Mouse (Mus musculus): Measurements from ENCODE around the gene Ap2m1.
"Not testable (repeated sequence)": the region's sequence is repeated elsewhere in the genome, so short reads cannot be mapped to it uniquely, and the experiment has no call there.

The Ap2m1 gene

GRCm38 (mm10) chr16:20535296-20536080 is at the start of gene Ap2m1:
Gene Ap2m1 (plus strand): TSS chr16:20535478.
- peak; percentile 93 for DNase-seq

- no peak for DNase-seq
Measured at GRCm38 (mm10) chr16:20486048-20486447, 49.2 kb upstream of the Ap2m1 start.

DNA sequence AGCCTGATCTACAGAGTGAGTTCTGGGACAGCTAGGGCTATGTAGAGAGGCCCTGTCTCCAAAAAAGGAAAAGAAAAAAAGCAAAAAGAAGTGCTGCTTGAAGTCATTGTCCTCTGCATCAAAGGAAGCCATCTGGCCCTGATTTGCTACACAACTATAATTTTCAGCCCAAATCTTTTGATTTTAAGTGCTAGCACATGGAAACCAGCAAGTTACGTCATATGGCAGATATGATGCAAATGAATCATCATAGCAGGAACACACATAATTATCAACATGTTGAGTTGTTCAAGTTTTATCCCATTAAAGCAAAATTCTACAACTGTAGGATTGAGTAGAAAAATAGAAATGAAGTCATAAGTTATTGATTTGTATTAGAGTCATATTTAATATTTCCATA is 47.1 kb upstream of the Ap2m1 start:
- DNase-seq = no peak

DNA sequence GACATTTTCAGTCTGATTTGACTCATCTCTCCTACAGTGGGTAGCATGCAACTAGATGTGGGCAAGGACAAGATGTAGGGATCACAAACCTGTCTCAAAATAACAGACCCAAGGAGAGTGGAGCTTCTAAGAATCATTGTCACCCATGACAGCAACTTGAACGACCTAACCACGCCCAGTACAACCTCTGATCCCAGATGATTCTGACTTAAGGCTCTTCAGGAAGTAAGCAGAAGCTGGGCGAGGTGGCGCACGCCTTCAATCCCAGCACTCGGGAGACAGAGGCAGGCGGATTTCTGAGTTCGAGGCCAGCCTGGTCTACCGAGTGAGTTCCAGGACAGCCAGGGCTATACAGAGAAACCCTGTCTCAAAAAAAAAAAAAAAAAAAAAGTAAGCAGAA is 46.5 kb upstream of the Ap2m1 start:
- not testable (repeated sequence) for DNase-seq

GRCm38 (mm10) chr16:20489233-20489632 is 46.0 kb upstream of the Ap2m1 start:
- DNase-seq = no peak

DNA sequence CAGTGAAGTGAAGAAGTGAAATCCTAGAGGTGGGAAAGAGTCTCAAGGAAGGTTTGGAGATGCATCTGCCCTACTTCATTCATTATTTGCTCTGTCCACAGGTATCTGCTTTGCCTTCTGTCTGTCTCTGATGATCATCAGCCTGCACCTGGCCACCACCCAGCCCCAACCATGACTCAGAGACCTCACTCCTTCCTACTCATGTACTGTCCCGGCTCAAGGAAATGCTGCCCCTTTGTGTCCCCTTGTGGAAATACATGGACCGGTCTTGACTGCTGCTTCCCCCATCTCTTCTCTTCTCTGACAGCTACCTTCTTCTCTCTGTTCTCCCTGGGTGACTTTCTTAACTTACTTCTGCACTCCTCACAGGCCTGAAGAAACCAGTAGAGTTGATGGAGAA is 44.7 kb upstream of the Ap2m1 start:
- DNase-seq = no peak

DNA sequence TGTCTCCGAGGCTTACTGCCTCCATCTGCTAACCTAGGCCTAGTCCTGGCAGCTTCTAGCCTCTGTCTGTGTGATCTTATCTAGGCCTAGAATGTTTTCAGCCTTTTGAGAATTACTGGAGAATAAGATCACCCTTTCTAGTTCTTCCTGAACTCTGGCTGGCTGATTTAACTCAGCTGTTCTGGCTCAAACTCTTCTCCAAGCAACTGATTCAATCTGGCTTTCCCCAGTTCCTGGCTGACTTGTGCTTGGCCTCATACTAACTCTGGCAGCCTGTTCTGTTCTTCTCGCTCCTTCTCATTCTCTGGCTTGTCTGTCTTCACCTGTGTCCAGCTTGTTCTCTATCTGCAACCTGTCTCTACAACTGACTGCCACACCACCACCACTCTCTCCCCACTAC is 44.0 kb upstream of the Ap2m1 start:
- no peak for DNase-seq

- no peak for DNase-seq
Measured at GRCm38 (mm10) chr16:20493452-20493851, 41.8 kb upstream of the Ap2m1 start.

DNA sequence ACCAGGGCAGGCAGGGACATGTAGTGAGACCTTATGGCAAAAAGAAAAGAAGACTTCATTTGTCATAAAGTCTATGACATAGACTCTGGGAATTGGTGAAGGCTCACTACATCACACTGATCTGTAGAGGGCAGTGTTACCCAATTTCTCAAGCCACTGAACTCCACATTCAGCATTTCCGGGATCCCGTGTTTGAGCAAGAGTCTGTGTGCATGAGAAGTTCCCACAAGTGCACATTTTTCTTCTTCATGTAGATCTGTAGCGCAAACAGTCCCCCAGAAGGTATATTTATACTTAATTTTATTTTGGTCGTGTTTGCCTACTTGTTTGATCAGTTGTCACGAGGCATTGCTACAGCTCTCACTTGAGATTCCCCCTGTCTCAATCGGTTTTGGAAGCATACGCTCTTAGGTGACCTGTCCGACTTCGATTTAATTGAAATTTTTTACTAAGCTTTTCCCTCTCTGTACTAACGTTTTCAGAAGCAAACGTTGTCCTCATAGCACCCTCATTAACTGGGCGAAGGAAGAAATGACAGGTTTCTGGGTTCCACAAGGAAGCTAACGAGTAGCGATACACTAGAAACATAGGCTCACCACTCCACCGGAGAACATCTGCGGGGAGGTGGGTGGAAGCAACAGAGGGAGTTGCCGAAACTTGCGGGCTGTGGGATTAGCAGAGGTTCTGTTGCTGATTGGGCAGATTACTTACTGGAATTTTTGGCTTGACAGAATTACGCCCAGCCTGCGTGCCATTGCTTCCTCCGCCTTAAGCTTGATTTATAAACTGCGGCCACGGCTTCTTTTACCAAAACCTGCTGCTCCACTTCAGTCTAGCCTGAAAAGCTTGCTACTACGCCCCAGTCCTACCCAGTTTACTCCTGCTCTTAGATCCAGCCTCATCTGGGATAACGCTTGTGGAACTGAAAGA is 38.3 kb upstream of the Ap2m1 start:
- peak; percentile 43 for DNase-seq

DNA sequence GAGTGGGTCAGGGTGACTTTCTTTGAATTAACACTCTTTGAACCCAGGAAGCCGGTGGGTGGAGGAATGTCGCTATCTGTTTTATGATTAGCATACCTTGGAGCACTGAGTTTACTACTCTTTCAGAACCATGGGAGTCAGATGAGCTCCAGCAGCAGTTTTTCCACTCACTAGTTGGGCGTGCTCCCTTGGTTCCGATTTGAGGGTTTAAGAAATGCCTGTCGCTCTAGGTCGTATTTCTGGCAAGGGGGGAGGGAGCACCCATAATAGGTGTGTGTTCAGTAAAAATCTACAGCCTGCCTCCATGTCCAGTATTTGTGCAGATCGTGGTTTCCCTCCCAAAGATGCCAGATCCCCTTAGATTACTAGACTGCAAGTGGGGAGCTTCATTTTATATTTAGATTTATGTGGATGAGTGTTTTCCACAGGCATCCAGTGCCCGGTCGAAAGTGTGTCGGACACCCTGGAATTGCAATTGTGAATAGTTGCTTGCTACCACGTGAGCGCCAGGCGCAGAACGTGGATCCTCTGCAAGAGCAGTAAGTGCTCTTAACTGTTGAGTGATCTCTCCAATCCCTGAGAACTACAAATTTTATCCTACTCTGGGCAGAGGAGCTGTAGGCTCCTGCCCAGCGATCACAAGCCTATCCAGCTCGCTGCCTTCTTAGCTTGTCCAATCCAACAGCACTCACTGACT is 37.1 kb upstream of the Ap2m1 start:
- DNase-seq = no peak

DNA sequence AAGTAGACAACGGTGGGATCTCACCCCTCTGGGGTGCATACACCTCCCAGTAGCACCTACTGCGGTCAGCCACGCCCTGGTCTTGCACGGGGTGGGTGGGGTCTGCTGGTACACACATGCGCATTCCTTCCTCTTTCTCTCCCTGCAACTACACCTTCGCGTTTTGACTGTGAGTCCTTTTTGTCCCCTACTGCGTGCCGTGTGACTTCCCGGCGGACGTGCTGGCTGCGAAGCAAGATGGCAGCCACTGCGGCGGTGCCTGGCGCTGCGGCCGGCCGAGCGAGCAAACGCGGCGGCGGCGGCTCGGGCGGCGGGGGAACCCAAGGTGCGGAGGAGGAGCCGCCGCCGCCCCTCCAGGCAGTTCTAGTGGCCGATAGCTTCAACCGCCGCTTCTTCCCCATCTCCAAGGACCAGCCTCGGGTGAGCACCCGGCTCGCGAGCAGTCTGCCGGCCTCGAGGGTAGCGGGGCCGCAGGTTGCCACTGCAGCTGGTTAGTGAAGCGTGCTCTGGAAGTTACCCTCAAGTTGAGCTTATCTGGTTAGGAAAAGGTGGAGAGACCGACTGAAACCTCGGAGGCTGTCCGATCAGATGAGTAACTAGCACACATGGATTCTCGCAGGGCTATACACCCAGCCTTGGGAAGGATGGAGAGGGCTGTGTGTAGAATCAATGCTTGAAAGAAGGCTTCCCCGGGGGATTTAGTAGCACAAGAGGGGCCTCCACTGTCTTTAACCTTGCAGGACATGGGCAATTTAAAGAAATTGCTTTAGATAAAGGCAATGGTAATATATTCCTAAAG is 36.4 kb upstream of the Ap2m1 start, which contains the start of gene Eif2b5:
Gene Eif2b5 (plus strand): TSS at position 141 of the 799 bp plus-strand sequence.
- peak; percentile 93 for DNase-seq

DNA sequence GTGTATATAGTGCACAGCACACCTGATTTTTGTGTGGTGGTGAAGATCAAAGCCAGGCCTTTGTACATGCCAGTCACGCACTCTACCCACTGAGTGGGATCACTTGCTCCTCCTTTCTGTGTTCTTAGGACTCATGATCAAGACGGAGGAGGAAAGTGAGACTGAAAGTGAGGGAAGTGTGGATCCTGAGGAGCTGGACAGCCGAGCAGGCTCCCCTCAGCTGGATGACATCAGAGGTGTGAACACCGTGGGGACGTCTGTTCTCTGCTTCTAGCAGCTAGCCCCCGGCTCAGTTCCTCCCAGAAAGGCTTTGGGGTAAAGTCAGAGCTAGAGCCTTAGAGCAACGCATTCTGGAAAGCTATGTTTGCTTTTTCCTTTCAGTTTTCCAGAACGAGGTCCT is 29.3 kb upstream of the Ap2m1 start:
- DNase-seq = no peak

- DNase-seq = no peak
Measured at GRCm38 (mm10) chr16:20509349-20509748, 25.9 kb upstream of the Ap2m1 start.

DNA sequence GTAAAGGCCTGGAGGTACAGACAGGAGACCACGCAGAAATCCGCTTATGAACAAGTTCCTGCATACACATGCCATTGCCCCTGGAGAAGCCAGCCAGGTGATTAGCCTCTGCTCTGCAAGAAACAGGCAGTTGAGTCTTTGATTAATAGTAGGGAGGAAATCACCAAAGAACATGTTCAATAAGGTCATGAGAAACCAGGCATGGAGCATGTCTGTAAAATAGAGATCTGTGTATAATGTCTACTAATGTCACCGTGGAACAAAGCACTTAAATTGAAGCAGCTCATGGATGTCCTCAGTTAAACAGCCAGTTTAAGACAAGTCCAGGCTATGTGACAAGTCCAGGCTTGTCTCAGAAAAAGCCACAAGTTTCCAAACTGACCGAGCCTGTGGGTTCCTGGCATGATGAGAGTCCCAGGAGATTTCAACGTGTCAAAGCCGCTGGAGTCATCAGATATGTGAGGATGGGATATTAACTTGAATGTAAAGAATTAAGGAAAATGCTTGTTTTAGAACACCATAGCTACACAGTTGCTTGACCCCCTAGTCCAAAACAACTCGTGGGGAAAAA is 23.9 kb upstream of the Ap2m1 start:
- DNase-seq = no peak

GRCm38 (mm10) chr16:20516032-20516431 is 19.2 kb upstream of the Ap2m1 start:
- DNase-seq = no peak

GRCm38 (mm10) chr16:20516726-20517201 is 18.5 kb upstream of the Ap2m1 start, which contains the start of gene Dvl3:
Gene Dvl3 (plus strand): TSS chr16:20516982.
- DNase-seq = peak; percentile 91

- DNase-seq = no peak
Measured at GRCm38 (mm10) chr16:20517216-20517615, 18.1 kb upstream of the Ap2m1 start.

- peak; percentile 24 for DNase-seq
Measured at GRCm38 (mm10) chr16:20517701-20518374, 17.4 kb upstream of the Ap2m1 start.

GRCm38 (mm10) chr16:20523886-20524285 is 11.4 kb upstream of the Ap2m1 start:
- DNase-seq = no peak

DNA sequence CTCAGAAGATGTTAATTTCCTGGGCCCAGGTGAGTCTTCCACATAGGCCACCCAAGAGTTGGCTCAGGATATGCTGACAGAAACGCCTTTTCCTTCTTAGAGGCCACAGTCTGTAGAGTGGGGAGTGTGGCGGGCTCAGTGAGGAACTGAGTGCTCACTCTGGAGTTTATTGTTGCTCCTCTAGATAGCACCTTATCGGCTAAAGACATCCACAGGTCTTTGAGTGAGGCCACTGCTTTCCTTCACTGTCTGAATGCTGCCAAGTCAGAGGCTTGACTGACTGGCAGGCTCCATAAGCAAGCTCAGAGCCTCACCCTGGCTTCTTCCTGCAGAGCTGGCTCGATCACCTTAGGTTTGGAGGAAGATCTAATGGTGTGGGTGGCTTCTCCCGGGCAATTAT is 6.5 kb upstream of the Ap2m1 start:
- no peak for DNase-seq

GRCm38 (mm10) chr16:20529375-20529774 is 5.9 kb upstream of the Ap2m1 start:
- DNase-seq = no peak
